Mouse (Mus musculus) CH12.LX (cell line): ENCODE data around the gene Ppp1r16b.

ENCODE experiments used
- CTCF ChIP-seq, 2 experiments: IDR thresholded peaks in 1 of 2; conservative IDR thresholded peaks in 1 of 2; 2 replicates each; pipeline ENCODE4 v1.5.1; 2011 to 2012; ENCODE audit warnings: low read depth in 2 of 2, low read length in 2 of 2, improper control_type of control experiment in 1 of 2, inconsistent platforms in 1 of 2, mild to moderate bottlenecking in 1 of 2, moderate library complexity in 1 of 2
- EP300 ChIP-seq: IDR thresholded peaks from 2 replicates; pipeline ENCODE4 v1.6.1; 2011; ENCODE audit warnings: low read length, improper control_type of control experiment
- ETS1 ChIP-seq: conservative IDR thresholded peaks from 2 replicates; pipeline ENCODE4 v1.6.1; 2012; ENCODE audit warnings: low read depth, mild to moderate bottlenecking, inconsistent platforms, low read length, improper control_type of control experiment, moderate library complexity
- GABPA ChIP-seq: IDR thresholded peaks from 2 replicates; pipeline ENCODE4 v1.6.1; 2012; ENCODE audit warnings: low read depth, low read length, improper control_type of control experiment, inconsistent platforms; ENCODE audit not compliant: insufficient replicate concordance
- MAFK ChIP-seq: IDR thresholded peaks from 2 replicates; pipeline ENCODE4 v1.6.1; 2011; ENCODE audit warnings: low read length, improper control_type of control experiment; ENCODE audit not compliant: insufficient replicate concordance
- POLR2A ChIP-seq: IDR thresholded peaks from 2 replicates; pipeline ENCODE4 v1.6.1; 2011; ENCODE audit warnings: low read depth, mild to moderate bottlenecking, improper control_type of control experiment, low read length
- USF1 ChIP-seq: IDR thresholded peaks from 2 replicates; pipeline ENCODE4 v1.6.1; 2014; ENCODE audit warnings: low read depth, mild to moderate bottlenecking, inconsistent platforms, low read length, improper control_type of control experiment
- ZC3H11A ChIP-seq: IDR thresholded peaks from 2 replicates; pipeline ENCODE4 v1.6.1; 2012; ENCODE audit warnings: low read depth, mild to moderate bottlenecking, inconsistent platforms, low read length, improper control_type of control experiment

GRCm38 (mm10) chr2:158768350-158768749 is 103.2 kb downstream of the Ppp1r16b start:
- TF ChIP-seq POLR2A (no peak), USF1 (no peak), ETS1 (no peak), CTCF (conservative IDR thresholded peaks at IDR 0.05 in 1 of 2, IDR thresholded peaks at IDR 0.05 in 1 of 2; ENCODE audit: low read depth in 2 of 2, low read length in 2 of 2) (no peak), ZC3H11A (no peak), EP300 (no peak), GABPA (no peak), MAFK (no peak)
